Mouse (Mus musculus) right cerebral cortex, postnatal 14 days (tissue): ENCODE measurements around the gene Fut11.
"Not testable (repeated sequence)": the region's sequence is repeated elsewhere in the genome, so short reads cannot be mapped to it uniquely, and the experiment has no call there.

ENCODE experiments used
- DNase-seq: peaks from one replicate; pipeline ENCODE4 v3.0.0; 2022

Gene Fut11

DNA sequence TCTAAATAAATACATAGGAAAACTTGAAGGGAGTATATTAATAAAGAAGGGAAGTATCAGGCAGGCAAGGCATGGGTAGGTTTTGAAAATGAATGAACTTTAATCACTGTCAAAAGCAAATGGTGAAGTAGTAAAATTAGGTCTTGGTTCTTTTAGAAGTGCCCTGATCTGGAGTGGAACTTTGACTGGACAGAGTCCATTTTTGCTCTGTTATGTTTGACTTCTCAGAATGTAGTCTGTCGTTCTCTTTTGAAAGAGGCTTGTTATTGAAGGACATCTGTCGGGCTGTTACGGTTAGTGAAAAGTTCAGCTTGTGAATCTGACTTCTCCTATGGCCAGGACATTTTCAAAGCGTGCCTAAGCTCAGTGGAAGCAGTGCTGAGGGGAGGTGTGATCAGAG lies 16.9 kb upstream of the Fut11 start:
- DNase-seq, result no peak

DNA sequence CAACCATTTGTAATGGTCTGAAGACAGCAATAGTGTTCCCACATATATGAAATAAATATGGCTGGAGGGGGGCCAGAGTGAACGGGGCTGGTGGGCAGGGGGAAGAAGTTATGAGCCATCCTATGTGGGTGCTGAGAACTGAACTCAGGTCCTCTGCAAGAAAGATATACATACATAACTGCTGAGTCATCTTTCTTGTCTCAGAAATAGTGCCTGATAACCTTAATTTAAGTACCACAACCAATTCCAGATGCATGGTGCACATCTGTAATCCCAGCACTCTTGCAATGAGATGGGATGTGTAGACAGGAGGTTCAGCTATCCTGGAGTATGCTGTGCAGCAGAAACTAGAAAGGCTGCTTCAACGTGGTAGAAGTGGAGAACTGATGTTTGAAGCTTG lies 13.0 kb upstream of the Fut11 start:
- no peak for DNase-seq

DNA sequence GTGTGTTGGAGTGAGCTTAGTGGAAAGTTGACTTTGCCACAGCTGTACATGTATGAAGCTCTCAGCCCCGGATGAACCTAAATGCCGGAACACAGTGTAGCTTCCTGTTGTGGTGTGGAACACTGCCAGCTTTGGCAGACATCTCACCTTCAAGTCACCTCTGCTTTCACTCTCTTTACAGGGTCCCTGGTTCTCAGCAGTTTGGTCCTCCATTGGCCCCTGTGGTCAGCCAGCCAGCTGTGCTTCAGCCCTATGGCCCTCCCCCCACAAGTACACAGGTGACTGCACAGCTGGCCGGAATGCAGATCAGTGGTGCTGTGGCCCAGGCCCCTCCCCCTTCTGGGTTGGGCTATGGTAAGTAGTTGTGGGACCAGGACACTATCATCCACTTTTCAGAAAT lies 12.3 kb upstream of the Fut11 start:
- no peak for DNase-seq

DNA sequence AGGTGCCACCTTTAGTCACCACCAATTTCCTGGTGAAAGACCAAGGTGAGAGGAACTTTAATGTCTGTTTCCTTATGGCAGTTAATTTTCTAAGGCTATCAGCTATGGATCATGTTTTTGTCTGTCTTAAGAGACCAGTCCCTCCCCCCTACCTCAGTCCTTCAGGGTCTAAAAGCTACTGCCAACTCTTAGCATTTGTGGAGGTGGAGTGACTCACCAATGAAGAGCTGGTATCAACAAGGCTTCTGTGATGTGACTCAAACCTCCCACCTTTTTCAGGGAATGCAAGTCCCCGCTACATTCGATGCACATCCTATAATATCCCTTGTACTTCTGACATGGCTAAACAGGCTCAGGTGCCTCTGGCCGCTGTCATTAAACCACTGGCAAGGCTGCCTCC lies 8.2 kb upstream of the Fut11 start:
- no peak for DNase-seq

DNA sequence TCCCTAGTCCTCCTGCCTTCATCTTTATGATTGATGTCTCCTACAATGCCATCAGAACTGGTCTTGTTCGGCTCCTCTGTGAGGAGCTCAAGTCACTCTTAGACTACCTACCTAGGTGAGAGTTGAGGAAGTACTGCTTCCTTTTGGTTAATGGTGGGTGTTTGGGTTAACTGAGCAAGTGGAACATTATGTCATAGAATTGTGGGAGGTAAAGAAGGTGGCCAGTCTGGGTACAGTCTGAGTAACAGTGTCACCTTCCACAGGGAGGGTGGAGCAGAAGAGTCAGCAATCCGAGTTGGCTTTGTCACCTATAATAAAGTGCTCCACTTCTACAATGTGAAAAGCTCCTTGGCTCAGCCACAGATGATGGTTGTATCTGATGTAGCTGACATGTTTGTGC lies 5.8 kb upstream of the Fut11 start:
- DNase-seq, result no peak

DNA sequence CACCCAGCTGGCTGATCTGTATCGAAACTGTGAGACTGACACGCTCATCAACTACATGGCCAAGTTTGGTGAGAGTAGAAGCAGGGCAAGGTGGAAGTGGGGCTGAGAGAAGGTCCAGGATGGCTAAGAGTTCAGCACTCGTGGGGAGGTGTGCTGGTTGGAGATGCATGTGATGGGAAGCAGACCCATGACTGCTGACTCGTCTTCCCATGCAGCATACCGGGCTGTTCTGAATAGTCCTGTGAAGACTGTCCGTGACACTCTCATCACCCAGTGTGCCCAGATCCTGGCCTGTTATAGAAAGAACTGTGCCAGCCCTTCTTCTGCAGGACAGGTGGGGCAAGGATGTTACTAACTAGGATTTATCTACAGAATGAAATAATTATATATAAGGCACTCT lies 3.0 kb upstream of the Fut11 start:
- DNase-seq, result no peak

DNA sequence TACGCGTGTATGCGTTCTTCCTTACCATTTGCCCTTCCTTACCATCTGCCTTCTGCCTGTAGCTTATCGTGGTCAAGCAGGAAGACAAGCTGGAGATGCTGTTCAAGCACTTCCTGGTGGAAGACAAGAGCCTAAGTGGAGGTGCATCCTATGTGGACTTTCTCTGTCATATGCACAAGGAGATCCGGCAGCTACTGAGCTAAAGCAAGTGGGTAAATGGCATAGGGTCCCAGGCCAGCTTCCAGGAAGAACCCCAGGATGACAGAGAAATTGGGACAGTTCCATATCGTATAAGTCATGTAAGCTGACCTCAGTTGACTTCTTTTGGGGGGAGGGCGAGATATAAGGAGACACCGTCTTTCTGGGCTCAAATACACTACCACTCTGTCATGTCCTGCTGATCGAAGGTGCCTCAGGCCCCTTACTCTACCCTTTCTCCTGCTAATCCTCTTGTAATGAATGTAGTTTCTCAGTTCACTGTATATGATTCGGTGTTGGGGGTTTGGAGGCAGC lies 1.1 kb upstream of the Fut11 start:
- no peak for DNase-seq

DNA sequence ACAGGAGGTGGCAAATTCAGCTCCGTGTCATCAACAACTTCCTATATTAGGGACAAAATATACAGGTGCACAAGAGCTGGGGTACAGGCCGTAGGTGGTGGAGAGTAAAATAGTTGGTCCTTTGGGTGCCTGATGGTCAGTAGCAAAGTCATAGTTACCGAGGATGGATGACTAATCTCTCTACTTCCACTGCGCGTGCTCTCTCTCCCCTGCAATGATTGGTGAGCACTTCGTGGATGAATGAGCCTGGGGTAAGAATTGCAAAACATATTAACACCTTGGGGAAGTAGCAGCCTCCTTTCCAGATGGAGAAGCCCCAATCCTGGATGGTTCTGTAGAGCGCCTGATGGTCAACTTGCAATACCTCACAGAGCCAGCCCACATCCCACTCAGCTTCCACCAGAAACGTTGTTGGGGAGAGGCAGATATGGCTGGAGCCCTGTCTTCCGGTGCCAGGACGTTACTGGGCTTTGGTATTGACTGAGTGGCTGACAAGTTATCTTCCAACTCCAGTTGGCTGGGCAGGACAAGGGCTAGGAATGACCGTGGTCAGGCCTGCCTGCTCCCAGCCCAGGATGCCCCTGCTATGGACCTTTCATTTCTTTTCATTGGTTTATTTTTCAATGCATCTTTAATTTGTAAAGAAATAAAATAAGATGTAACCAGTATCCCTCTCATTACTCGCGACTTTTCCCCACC lies 434 bp upstream of the Fut11 start:
- DNase-seq, result no peak

DNA sequence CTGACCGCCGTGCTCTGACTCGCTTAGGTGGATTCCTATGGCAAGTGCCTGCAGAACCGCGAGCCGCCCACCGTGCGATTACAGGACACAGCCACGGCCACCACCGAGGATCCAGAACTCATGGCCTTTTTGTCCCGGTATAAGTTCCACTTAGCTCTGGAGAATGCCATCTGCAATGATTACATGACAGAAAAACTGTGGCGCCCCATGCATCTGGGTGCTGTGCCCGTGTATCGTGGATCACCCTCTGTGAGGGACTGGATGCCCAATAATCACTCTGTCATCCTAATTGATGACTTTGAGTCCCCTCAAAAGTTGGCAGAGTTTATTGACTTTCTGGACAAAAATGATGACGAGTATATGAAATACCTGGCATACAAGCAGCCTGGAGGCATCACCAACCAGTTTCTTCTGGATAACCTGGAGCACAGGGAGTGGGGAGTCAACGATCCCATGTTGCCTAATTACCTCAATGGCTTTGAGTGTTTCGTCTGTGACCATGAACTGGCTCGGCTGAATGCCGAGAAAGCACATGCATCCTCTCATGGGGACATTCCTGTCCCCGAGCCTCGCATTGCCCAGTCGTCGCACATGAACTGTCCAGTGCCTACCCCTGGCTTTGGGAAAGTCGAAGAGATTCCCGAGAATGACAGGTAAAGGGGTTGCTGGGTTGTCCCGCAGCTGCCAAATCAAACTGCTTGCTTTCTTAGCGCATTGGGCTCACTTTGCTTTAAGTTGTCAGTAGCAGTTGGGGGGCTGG lies 1.2 kb downstream of the Fut11 start:
- peak; percentile 33 for DNase-seq

DNA sequence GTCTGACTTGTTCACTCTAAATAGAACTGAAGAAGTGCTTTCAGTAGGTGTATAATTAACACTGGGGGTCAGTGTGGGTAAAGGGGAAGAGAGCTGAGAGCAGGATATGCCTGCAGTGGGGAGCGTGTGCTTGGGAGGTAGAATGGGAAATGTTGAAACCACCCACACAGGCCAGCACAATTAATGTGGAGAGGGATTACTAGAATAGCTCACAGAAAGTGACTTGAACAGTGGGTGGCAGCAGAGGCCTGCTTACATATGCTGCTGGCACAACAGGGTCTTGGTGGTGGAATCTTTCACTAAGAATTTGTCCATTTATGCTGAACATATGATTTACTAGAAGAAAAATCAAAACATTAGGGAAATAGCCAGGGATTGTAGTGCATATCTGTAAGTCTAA lies 2.2 kb downstream of the Fut11 start:
- peak; percentile 46 for DNase-seq

DNA sequence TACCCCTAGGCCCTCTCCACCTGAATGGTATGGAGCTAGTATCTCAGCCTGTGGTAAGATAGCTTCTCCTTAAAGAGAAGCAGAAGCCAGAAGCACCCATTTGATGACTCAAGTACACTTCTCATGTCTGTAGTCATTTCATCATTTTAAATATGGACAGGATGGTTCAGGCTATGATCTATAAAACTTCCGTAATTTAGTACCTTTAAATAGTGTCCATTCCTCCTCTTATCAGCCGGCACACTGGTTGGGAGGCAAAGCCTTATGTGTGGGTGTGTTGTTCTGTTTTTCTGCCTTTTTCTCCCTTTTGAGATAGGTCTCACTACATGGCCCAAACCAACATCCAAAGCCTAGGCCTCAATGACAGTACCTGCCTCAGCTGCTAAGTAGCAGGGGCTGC lies 3.7 kb downstream of the Fut11 start:
- no peak for DNase-seq

DNA sequence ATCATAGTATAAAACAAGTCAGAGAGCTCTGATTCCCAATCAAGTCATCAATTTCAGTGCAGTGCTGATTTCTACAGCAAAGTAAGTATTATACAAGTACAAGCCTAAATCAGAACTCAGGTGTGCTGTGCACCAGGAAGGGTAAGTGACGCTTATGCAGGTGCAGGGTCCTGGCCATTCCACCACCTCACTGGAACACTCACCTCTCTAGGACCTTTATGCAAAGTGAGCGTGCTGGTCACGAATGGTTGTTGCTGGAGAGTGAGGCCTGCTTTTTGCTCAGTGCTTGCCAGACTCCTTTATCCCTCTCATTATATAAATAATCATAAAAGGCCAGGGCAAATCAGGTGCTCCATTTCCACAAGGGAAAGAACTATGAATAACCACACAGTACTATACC lies 5.6 kb downstream of the Fut11 start:
- DNase-seq, result no peak

DNA sequence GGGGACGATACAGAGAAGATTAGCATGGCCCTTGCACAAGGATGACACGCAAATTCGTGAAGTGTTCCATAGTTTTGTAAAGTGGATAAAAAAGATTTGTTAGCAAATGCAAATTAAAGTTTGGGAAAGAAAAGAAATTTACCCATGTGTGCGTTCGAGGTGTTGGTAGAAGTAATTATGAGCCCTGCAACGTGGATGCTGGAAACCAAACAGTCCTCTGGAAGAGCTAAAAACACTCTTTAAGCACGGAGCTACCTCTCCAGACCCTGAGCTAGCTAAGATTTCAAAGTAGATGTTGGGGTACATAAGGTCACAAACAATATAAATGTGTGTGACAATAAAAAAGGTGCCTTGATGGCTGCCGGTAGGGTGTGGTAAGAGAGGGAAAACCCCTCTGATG lies 6.8 kb downstream of the Fut11 start:
- DNase-seq, result no peak

DNA sequence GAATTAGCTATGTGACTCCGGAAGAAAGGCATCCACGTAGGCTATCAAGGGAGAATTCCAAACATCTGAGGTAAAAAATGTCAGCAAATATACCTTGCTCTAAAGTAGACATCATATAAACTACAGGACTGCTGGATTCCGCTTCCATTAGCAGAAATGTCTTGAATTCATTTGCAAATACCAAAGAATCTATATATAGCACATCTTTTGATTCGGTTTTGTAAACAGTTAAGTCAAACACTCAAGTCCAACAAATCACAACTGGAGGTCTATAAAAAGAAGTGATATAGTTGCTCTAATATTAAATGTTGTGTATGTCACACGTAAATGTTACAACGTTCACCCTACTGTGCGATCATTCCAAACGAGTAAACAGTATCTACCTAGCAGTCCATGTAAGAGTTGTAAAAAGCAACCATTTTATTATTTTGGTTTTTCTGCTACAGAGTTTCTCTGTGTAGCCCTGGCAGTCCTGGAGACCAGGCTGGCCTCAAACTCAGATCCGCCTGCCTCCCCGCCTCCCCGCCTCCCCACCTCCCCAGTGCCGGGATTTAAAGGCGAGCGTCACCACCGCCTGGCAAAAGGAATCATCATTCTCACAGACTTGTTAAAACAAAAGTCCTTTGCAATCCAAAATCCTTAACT lies 7.5 kb downstream of the Fut11 start:
- DNase-seq, result no peak

DNA sequence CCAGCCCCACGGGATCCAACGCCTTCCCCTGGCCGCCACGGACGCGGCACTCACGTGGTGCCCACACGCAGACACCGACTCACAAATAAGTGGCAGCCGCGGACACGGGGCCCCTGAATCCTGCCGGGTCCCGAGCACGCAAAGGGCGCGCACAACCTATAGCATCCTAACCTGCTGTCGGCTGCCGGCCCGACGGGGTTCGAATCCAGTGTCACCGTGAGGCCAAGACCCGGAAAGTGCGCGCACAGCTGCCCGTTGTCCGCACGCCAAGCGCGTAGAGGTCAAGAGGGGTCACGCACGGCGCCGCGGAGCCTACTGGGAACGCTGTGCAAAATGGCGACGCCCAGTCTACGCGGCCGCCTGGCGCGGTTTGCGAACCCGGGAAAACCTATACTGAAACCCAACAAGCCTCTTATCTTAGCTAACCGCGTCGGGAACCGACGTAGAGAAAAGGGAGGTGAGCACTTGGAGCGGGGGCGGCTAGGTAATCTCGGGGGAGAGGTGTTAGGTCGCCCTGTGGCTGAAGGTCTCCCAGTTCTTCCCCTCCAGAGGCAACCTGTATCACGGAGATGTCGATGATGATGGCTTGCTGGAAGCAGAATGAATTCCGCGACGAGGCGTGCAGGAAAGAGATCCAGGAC lies 8.1 kb downstream of the Fut11 start, which contains the start of gene Chchd1:
TSS of gene Chchd1 (plus strand) at position 266 of the 641 bp plus-strand sequence.
- peak; percentile 93 for DNase-seq

DNA sequence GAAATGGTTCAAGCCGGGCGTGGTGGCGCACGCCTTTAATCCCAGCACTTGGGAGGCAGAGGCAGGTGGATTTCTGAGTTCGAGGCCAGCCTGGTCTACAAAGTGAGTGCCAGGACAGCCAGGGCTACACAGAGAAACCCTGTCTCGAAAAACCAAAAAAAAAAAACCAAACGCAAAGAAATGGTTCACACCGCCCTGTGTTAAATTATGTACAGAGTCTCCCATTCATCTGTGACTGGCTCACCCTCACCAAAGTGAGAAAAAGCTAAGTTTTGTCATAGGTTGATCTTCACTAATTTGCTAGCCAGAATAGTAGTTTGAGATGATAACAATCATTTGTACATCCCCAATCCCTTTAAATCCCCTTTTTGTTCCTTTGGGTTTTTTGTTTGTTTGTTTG lies 8.7 kb downstream of the Fut11 start:
- DNase-seq, result not testable (repeated sequence)

DNA sequence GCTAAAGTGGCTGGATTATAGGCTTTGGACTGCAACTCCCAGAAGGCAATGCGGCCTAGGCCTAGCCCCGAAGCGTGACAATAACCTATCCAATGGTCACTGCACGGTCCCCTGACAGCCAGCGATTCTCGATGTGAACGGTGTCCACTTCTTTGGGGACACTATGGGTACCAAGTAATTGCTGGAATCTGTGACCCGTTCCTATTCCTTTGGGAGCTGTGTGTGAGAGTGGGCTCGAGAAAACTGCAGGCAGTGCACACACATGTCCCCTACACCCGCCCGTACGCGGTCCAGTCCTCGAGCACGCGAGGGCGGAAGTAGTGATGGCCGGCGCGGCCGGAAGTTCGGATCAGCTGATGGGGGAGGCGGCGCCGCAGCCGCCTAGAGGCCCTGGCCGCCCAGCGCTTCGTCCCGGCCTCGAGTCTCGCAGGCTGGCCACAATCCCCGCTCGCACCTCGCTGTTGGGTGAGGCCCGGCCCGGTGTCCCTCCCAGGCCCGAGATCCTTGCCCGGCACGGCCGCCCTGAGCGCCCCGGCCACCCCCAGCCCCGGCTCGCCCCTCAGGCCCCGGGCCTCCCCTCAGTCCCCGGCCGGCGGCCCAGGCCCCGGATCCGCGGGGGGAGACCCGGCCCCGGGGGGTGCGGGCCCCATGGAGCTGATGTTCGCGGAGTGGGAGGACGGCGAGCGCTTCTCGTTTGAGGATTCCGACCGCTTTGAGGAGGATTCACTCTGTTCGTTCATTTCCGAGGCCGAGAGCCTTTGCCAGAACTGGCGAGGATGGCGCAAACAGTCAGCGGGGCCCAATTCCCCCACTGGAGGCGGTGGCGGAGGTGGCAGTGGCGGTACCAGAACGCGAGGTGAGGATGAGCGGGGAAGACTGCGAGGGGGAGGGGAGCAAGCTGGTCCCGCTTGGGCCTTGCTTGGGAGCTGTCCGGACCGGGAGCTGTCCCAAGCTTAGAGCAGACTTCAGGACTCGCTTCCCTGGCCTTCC lies 12.7 kb downstream of the Fut11 start, which contains the start of gene Zswim8:
TSS of gene Zswim8 (plus strand) at position 352 of the 990 bp plus-strand sequence.
- DNase-seq, result peak; percentile 87

DNA sequence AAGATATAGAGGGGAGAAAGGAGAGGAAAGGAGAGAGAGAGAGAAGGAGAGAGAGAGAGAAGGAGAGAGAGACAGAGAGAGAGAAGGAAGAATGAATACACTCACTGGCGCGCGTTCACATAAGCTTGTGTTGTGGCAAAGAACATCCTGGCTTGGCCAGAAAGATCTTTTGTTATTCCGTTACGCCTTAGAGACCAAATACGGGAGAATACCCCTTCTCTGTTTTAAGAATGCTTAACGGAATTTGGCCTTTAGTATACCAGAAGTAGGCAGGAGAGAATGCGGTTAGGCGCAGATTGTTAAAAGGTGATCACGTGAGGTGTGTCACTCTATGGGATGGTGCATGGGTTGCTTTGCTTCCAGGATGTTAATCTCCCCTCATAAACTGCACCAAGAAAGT lies 13.5 kb downstream of the Fut11 start:
- no peak for DNase-seq

DNA sequence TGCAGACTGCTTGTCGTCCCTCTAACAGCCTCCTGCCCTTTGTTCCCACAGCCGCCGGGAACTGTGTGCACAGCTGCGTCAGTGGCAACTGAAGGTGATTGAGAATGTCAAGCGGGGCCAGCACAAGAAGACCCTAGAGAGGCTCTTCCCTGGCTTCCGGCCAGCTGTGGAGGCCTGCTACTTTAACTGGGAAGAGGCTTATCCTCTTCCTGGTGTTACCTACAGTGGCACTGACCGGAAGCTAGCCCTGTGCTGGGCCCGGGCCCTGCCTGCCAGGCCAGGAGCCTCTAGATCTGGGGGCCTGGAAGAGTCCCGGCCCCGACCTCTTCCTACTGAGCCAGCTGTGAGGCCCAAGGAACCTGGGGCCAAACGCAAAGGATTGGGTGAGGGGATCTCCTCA lies 19.1 kb downstream of the Fut11 start:
- no peak for DNase-seq

DNA sequence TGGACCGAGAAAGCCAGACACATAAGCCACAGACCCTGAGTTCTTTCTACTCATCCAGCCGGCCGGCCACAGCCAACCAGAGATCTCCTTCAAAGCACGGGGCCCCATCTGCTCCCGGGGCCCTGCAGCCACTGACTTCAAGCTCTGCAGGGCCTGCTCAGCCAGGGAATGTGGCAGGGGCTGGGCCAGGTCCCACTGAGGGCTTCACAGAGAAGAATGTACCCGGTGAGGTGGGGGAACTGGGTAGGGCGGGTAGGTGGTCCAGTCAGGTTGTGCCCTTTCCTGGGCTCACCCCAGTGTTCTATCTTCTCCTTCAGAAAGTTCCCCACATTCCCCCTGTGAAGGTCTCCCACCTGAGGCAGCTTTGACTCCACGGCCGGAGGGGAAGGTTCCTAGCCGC lies 23.7 kb downstream of the Fut11 start:
- no peak for DNase-seq

DNA sequence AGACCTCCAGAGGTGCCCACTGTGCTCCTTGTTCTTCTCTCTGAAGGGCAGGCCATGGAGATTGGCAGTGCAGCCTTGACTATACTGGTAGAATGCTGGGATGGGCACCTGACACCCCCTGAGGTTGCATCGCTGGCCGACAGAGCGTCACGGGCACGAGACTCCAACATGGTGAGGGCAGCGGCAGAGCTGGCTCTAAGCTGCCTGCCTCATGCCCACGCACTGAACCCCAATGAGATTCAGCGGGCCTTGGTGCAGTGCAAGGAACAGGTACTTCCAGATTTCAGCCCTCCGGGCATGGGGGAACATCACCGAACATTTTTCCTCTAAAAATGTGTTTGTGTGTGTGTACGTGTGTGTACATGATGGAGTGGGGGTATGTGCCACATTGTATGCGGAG lies 25.0 kb downstream of the Fut11 start:
- no peak for DNase-seq

DNA sequence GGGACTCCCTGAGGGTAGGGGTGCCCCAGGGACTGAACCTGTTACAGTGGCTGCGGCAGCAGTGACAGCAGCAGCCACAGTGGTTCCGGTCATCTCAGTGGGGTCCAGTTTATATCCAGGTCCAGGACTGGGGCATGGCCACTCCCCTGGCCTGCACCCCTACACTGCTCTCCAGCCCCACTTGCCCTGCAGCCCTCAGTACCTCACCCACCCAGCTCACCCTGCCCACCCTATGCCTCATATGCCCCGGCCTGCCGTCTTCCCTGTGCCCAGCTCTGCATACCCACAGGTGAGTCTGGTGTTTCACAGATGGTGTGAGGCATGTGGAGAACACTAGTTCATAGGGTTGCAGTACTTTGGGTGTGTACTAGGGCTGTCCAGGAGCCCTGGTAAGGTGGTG lies 26.6 kb downstream of the Fut11 start:
- DNase-seq, result no peak
